Mouse (Mus musculus): ENCODE measurements around the gene Zbtb43. TPM values are rescaled to one million over a fixed set of nuclear protein-coding genes. Genes with fewer than 3 reads are reported as not detected.

Zbtb43 gene
- polyA plus RNA-seq, 1 experiment from 2014 or later = 33.0 TPM

- Histone ChIP-seq H3K9me3 (ENCODE audit: control insufficient read depth, low read length) (no peaks in the 10 kb centered on the region), H3K36me3 (ENCODE audit: control insufficient read depth, insufficient read depth, low read length) (peaks cover 68% of the 10 kb centered on the region), H3K4me2 (ENCODE audit: low read length) (no peak overlapping the region), H3K27ac (replicated peaks; ENCODE audit: low read depth, low read length) (no peak overlapping the region), H3K27me3 (ENCODE audit: control insufficient read depth, insufficient read depth, low read length) (no peaks in the 10 kb centered on the region), H3K4me3 (replicated peaks; ENCODE audit: low read depth, low read length) (no peak overlapping the region), H3K4me1 (ENCODE audit: control insufficient read depth, insufficient read depth, low read length) (no peaks in the 10 kb centered on the region), H3K9ac (replicated peaks; ENCODE audit: low read length) (no peak overlapping the region)
- WGBS = 90% methylated on average over 11 of the region's 11 CpGs
- no peak for DNase-seq
- no peak for ATAC-seq (ENCODE audit: low FRiP score, low TSS enrichment)
These were observed 17.1 kb downstream of the Zbtb43 start for GRCm38 (mm10) chr2:33451038-33451978.

DNA sequence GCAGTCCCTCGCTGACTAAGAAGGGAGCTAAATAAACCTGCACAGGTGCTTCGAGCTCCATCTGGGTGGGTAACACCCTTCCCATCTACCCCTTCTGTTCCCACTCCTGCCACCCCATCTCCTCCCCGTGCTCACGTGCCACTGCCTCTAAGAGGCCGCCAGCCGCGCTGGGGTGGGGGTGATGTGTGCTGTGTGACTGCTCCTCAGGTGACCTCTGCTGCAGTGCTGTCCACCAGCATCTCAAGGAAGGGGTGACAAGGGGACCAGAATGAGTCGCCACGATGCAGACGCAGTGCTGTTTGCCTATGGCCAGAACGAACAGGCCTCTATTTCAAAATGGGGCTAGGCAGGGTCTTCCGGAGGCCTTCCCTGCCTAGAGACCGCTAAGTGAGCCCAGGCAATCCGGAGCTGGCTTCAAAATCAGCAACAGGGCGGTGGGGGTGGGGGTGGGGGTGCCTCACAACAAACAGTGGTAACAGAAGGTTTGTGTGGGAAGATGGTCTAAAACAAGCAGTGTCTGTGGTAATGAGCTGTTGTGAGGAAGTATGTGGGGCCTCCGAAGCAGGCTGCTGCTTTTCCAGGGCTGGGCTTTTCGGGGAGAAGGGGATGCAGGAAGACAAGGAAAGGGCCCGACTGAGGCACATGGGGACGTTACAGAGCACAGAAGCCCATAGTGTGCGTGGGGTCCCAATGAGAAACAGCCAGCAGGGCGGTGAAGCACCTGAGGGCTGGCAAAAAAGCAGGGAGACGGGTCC, 19.1 kb downstream of the Zbtb43 start:
- DNase-seq (no peak), ATAC-seq (ENCODE audit: low FRiP score, low TSS enrichment) (no peak)
- Histone ChIP-seq H3K4me3 (replicated peaks; ENCODE audit: low read depth, low read length) (no peak overlapping the region), H3K27ac (replicated peaks; ENCODE audit: low read depth, low read length) (no peak overlapping the region), H3K36me3 (ENCODE audit: control insufficient read depth, insufficient read depth, low read length) (peaks cover 53% of the 10 kb centered on the region), H3K27me3 (ENCODE audit: control insufficient read depth, insufficient read depth, low read length) (no peaks in the 10 kb centered on the region), H3K4me2 (ENCODE audit: low read length) (no peak overlapping the region), H3K9ac (replicated peaks; ENCODE audit: low read length) (no peak overlapping the region), H3K4me1 (ENCODE audit: control insufficient read depth, insufficient read depth, low read length) (no peaks in the 10 kb centered on the region), H3K9me3 (ENCODE audit: control insufficient read depth, low read length) (no peaks in the 10 kb centered on the region)
- 95% methylated on average over 22 of the region's 22 CpGs for WGBS

- H3K4me1 ChIP-seq (ENCODE audit: control insufficient read depth, insufficient read depth, low read length) = no peaks in the 10 kb centered on the region
- H3K4me3 ChIP-seq (replicated peaks; ENCODE audit: low read depth, low read length) = no peak overlapping the region
- no peak overlapping the region for H3K27ac ChIP-seq (replicated peaks; ENCODE audit: low read depth, low read length)
- no peaks in the 10 kb centered on the region for H3K9me3 ChIP-seq (ENCODE audit: control insufficient read depth, low read length)
- no peak overlapping the region for H3K9ac ChIP-seq (replicated peaks; ENCODE audit: low read length)
- H3K27me3 ChIP-seq (ENCODE audit: control insufficient read depth, insufficient read depth, low read length) = no peaks in the 10 kb centered on the region
- no peak overlapping the region for H3K4me2 ChIP-seq (ENCODE audit: low read length)
- DNase-seq (no peak), ATAC-seq (ENCODE audit: low FRiP score, low TSS enrichment) (no peak)
- 63% methylated on average over 1 of the region's 1 CpGs for WGBS
- H3K36me3 ChIP-seq (ENCODE audit: control insufficient read depth, insufficient read depth, low read length) = peaks cover 29% of the 10 kb centered on the region
These were observed 21.6 kb downstream of the Zbtb43 start for GRCm38 (mm10) chr2:33446796-33447195.

DNA sequence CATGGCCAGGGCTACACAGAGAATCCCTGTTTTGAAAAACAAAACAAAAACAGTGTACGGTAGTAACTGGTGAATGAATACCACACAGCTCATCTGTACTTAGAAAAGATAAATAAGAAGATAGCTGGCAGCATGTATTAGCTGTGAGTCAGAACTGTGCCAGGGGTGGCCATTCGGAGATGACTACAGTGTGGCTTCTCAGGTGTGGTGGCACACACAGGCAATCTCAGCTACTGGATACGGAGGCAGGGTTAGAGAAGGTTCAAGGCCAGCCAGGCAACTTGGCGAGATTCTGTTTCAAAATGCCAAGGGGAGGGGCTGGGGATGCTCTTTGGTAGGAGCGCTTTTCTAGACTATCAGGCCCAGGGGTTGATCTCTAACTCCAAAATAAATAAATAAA, 22.6 kb downstream of the Zbtb43 start:
- H3K9me3 ChIP-seq (ENCODE audit: control insufficient read depth, low read length) = no peaks in the 10 kb centered on the region
- no peak overlapping the region for H3K4me2 ChIP-seq (ENCODE audit: low read length)

DNA sequence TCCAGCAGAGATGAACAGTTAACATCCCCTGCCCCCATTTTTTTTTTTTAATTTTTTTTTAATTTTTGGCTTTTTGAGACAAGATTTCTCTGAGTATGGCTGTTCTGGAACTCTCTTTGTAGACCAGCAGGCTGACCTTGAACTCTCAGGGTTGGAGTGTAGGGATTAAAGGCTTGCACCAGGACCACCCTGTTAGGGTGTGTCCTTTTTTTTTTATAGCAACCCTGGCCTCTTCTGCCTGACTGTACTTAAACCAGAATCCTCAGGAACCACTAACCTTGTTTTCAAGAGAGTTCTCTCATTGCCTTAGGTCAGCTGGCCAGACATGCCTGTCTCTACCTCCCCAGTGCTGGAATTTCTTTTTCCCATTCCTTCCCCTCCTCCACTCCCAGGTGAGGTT, 23.5 kb downstream of the Zbtb43 start:
- no peak overlapping the region for H3K4me3 ChIP-seq (replicated peaks; ENCODE audit: low read depth, low read length)
- no peaks in the 10 kb centered on the region for H3K27me3 ChIP-seq (ENCODE audit: control insufficient read depth, insufficient read depth, low read length)
- H3K36me3 ChIP-seq (ENCODE audit: control insufficient read depth, insufficient read depth, low read length) = peaks cover 17% of the 10 kb centered on the region
- H3K9me3 ChIP-seq (ENCODE audit: control insufficient read depth, low read length) = no peaks in the 10 kb centered on the region
- H3K4me1 ChIP-seq (ENCODE audit: control insufficient read depth, insufficient read depth, low read length) = 0 out of 2 replicates have a peak, but pooled peaks cover under 1% of the 10 kb centered on the region
- no peak overlapping the region for H3K27ac ChIP-seq (replicated peaks; ENCODE audit: low read depth, low read length)
- H3K9ac ChIP-seq (replicated peaks; ENCODE audit: low read length) = no peak overlapping the region
- no peak for ATAC-seq (ENCODE audit: low FRiP score, low TSS enrichment)
- DNase-seq = no peak
- H3K4me2 ChIP-seq (ENCODE audit: low read length) = no peak overlapping the region

More for the DNA sequence above, 22.6 kb downstream of the Zbtb43 start:
- ATAC-seq (ENCODE audit: low FRiP score, low TSS enrichment) = no peak
- H3K4me1 ChIP-seq (ENCODE audit: control insufficient read depth, insufficient read depth, low read length) = no peaks in the 10 kb centered on the region
- 93% methylated on average over 5 of the region's 5 CpGs for WGBS
- no peak overlapping the region for H3K9ac ChIP-seq (replicated peaks; ENCODE audit: low read length)
- no peak for DNase-seq
- peaks cover 20% of the 10 kb centered on the region for H3K36me3 ChIP-seq (ENCODE audit: control insufficient read depth, insufficient read depth, low read length)
- H3K4me3 ChIP-seq (replicated peaks; ENCODE audit: low read depth, low read length) = no peak overlapping the region
- no peak overlapping the region for H3K27ac ChIP-seq (replicated peaks; ENCODE audit: low read depth, low read length)
- H3K27me3 ChIP-seq (ENCODE audit: control insufficient read depth, insufficient read depth, low read length) = no peaks in the 10 kb centered on the region

DNA sequence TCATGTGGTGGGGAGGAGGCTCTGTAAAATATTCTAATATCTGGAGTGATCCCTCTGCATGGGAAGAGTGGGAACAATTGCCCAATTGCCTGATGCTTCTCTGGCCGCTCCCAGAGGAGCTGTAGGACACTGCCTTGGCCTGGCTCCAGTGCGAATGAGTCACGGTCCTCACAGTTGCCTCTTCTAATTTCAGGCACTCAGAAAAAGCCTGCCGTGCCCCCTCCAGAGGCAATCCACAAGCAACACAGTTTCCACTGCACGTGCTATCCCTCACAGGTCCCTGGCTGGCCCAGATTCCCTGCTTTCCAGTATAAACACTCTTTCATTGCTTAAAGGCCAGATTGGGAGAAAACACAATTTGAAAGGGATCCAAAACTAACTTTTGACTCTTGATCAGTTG, 24.0 kb downstream of the Zbtb43 start:
- Histone ChIP-seq H3K4me3 (replicated peaks; ENCODE audit: low read depth, low read length) (no peak overlapping the region), H3K27ac (replicated peaks; ENCODE audit: low read depth, low read length) (no peak overlapping the region), H3K9me3 (ENCODE audit: control insufficient read depth, low read length) (no peaks in the 10 kb centered on the region), H3K36me3 (ENCODE audit: control insufficient read depth, insufficient read depth, low read length) (peaks cover 12% of the 10 kb centered on the region), H3K4me1 (ENCODE audit: control insufficient read depth, insufficient read depth, low read length) (peaks cover 4% of the 10 kb centered on the region; the same call in 1 of the 2 replicates), H3K9ac (replicated peaks; ENCODE audit: low read length) (no peak overlapping the region), H3K4me2 (ENCODE audit: low read length) (no peak overlapping the region), H3K27me3 (ENCODE audit: control insufficient read depth, insufficient read depth, low read length) (no peaks in the 10 kb centered on the region)
- DNase-seq = peak; percentile 76
- ATAC-seq (ENCODE audit: low FRiP score, low TSS enrichment) = no peak; the same call in 1 of the 2 replicates
- WGBS = 25% methylated on average over 5 of the region's 5 CpGs

DNA sequence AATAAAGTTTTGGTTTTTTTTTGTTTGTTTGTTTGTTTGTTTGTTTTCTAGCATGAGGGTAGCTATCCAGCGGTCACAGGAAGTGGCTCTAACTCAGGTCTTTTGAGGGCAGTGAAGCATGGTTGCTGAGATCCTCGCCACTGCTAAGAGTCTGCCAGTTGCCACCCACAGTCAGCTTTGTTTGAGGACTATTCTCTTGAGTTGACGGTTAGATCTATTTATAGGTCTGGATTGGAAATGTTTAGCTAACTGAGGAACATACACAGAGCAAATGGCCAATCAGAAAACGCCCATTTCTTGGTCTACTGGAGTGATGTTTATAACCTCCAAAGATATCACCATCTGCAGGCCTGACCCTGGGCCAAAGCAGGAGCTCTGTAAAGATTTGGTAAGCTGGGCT, 25.7 kb downstream of the Zbtb43 start:
- no peak overlapping the region for H3K4me3 ChIP-seq (replicated peaks; ENCODE audit: low read depth, low read length)
- no peaks in the 10 kb centered on the region for H3K27me3 ChIP-seq (ENCODE audit: control insufficient read depth, insufficient read depth, low read length)
- ATAC-seq (ENCODE audit: low FRiP score, low TSS enrichment) = no peak
- no peaks in the 10 kb centered on the region for H3K9me3 ChIP-seq (ENCODE audit: control insufficient read depth, low read length)
- 58% methylated on average over 4 of the region's 4 CpGs for WGBS
- DNase-seq = no peak
- no peak overlapping the region for H3K27ac ChIP-seq (replicated peaks; ENCODE audit: low read depth, low read length)
- H3K36me3 ChIP-seq (ENCODE audit: control insufficient read depth, insufficient read depth, low read length) = no peaks in the 10 kb centered on the region
- no peak overlapping the region for H3K4me2 ChIP-seq (ENCODE audit: low read length)
- no peak overlapping the region for H3K9ac ChIP-seq (replicated peaks; ENCODE audit: low read length)
- peaks cover 4% of the 10 kb centered on the region; the same call in 1 of the 2 replicates for H3K4me1 ChIP-seq (ENCODE audit: control insufficient read depth, insufficient read depth, low read length)

DNA sequence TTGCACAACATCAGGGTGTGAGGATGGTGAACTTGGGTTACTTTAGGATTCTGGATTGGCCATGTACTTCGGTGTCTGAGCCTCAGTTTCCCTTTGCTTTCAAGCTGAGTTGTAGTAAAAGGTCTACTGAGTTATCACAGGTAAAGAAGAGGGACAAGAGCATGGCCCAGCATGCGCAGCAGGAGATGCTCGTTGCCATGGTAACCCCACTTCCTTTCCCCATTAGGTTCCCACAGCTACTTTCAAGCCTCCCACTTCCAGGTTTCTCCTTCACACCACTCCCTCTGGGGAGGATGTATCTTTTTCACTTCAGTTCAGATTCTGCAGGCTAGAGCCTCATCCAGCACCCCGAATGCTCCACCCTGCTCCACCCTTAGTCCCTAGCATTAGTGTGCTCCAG, 27.5 kb downstream of the Zbtb43 start:
- H3K9me3 ChIP-seq (ENCODE audit: control insufficient read depth, low read length) = no peaks in the 10 kb centered on the region
- no peaks in the 10 kb centered on the region for H3K36me3 ChIP-seq (ENCODE audit: control insufficient read depth, insufficient read depth, low read length)
- no peak overlapping the region for H3K9ac ChIP-seq (replicated peaks; ENCODE audit: low read length)
- DNase-seq = peak; percentile 78
- H3K4me3 ChIP-seq (replicated peaks; ENCODE audit: low read depth, low read length) = no peak overlapping the region
- no peaks in the 10 kb centered on the region for H3K27me3 ChIP-seq (ENCODE audit: control insufficient read depth, insufficient read depth, low read length)
- ATAC-seq (ENCODE audit: low FRiP score, low TSS enrichment) = no peak
- no peak overlapping the region for H3K4me2 ChIP-seq (ENCODE audit: low read length)
- peaks cover 11% of the 10 kb centered on the region for H3K4me1 ChIP-seq (ENCODE audit: control insufficient read depth, insufficient read depth, low read length)
- 30% methylated on average over 4 of the region's 4 CpGs for WGBS
- no peak overlapping the region for H3K27ac ChIP-seq (replicated peaks; ENCODE audit: low read depth, low read length)

Data from midbrain, embryonic 14.5 days (tissue).